In the genomic region with DNA sequence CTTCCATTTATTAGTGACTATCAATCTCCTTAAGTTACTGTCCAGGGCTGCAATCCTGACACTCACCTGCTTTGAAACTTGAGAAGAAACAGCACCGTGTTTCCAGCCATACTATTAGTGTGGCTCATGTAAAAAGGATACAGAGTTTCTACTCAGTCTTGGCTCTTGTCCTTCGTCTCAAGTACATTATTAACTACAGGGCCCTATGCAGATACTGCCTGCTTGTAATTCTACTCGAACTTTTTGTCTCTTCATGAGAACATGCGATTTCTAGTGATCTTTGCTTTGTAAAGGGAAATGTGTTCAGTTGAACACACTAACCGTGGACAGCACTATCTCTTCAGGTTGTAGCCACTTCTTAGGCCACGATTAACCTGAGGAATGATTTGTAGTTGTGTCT, we compare ENCODE assay signal across 28 mouse cellular contexts.
"Had no signal": no experiment of that assay in that cellular context is flagged by ENCODE, and none has a peak within 500 bp of the region (broad histone marks: within the 10 kb centered on the region; RNA-seq: fewer than 3 reads in every experiment).

No protein-coding gene starts in this region.

- H3K4me3 ChIP-seq: embryonic facial prominence, embryonic 10.5 days; embryonic facial prominence, embryonic 12.5 days; embryonic facial prominence, embryonic 13.5 days; embryonic facial prominence, embryonic 15.5 days; erythroblast, embryonic 14.5 days; forebrain, embryonic 10.5 days; forebrain, embryonic 12.5 days; forebrain, embryonic 13.5 days; forebrain, embryonic 15.5 days; gastrocnemius, adult 2 months had no signal

- ATAC-seq: forebrain, embryonic 13.5 days; forebrain, embryonic 14.5 days; forebrain, embryonic 15.5 days; forebrain, embryonic 16.5 days; forebrain, postnatal 0 days had no signal

- H3K27me3 ChIP-seq: embryonic facial prominence, embryonic 12.5 days; embryonic facial prominence, embryonic 13.5 days; embryonic facial prominence, embryonic 15.5 days; forebrain, embryonic 15.5 days had no signal

- DNase-seq: cerebellum, adult 18-20 months; cerebellum, adult 2 months; cerebellum, adult 8-10 months; cerebellum, adult 9-10 months; cerebellum, adult 9-11 months; cerebellum, postnatal 10 days; cerebellum, postnatal 14 days; cerebellum, postnatal 25 days; cerebellum, postnatal 36 days; embryo, embryonic 11 days; forebrain, postnatal 0 days; gastrocnemius, adult 2 months; gastrocnemius, postnatal 10 days; gastrocnemius, postnatal 14 days; gastrocnemius, postnatal 25 days; gastrocnemius, postnatal 36 days; heart, adult 11 months had no signal

- H3K4me1 ChIP-seq: forebrain, embryonic 15.5 days had no signal

- H3K27ac ChIP-seq: embryonic facial prominence, embryonic 10.5 days; embryonic facial prominence, embryonic 12.5 days; embryonic facial prominence, embryonic 13.5 days; embryonic facial prominence, embryonic 15.5 days; forebrain, embryonic 10.5 days; forebrain, embryonic 12.5 days; forebrain, embryonic 13.5 days; forebrain, embryonic 15.5 days; gastrocnemius, adult 2 months had no signal

- H3K9me3 ChIP-seq: embryonic facial prominence, embryonic 10.5 days; embryonic facial prominence, embryonic 12.5 days; embryonic facial prominence, embryonic 13.5 days; embryonic facial prominence, embryonic 15.5 days; forebrain, embryonic 10.5 days; forebrain, embryonic 12.5 days; forebrain, embryonic 13.5 days; forebrain, embryonic 15.5 days had no signal

- H3K36me3 ChIP-seq: embryonic facial prominence, embryonic 10.5 days; embryonic facial prominence, embryonic 12.5 days; embryonic facial prominence, embryonic 13.5 days; embryonic facial prominence, embryonic 15.5 days; forebrain, embryonic 10.5 days; forebrain, embryonic 12.5 days; forebrain, embryonic 15.5 days had no signal

- H3K9ac ChIP-seq: embryonic facial prominence, embryonic 12.5 days; embryonic facial prominence, embryonic 13.5 days; embryonic facial prominence, embryonic 15.5 days; forebrain, embryonic 12.5 days; forebrain, embryonic 13.5 days; forebrain, embryonic 15.5 days; forebrain, postnatal 0 days had no signal

- H3K4me2 ChIP-seq: embryonic facial prominence, embryonic 12.5 days; embryonic facial prominence, embryonic 13.5 days; embryonic facial prominence, embryonic 15.5 days; forebrain, embryonic 12.5 days; forebrain, embryonic 13.5 days; forebrain, embryonic 15.5 days had no signal
